Mouse (Mus musculus): ENCODE measurements at regions not wholly inside any gene's neighbourhood (a gene's known extent, or its start where the extent isn't known, plus 50 kb on each side); places are given as distances from the start of the nearest gene placed in this dataset.

DNA sequence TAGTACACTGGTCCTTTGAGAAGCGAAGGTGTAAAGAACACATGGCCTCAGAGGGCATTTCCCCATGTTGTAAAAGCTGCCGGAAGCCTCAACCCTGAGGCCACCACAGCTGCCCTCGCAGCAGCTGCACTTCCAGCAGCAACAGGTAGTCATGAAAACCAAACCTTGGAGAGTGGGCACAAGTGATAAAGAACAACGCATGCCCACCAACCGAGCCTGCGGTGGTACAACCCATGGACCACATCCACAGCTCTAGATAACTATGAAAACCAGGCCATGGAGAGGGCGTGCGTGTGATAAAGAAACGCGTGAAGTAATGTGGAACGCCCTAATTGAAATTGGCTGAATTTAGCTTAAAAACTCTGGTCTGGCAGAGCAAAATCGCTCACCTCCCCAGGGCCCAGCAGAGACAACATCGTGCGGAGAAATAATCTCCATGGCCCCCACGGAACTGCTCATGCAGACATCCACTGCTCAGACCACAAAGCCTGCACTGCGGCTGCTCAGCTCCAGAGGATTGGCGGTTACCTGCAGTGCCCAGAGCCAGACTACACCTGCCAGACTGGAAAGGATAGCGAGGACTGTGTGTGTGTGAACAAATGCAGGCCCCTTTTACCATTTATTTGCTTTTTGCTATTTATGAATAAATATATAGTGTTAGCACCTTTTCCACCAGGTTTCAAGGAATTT is 170.2 kb upstream of the Hey2 start:
- Histone ChIP-seq H3K4me2 (ENCODE audit: low read depth, low read length, poor library complexity, severe bottlenecking) (no peak overlapping the region), H3K27ac (ENCODE audit: low read depth, low read length) (no peak overlapping the region), H3K9ac (replicated peaks; ENCODE audit: low read length, poor library complexity, severe bottlenecking) (no peak overlapping the region), H3K36me3 (ENCODE audit: insufficient read depth, low read length) (no peaks in the 10 kb centered on the region), H3K9me3 (ENCODE audit: low read length) (no peaks in the 10 kb centered on the region), H3K4me3 (ENCODE audit: low read depth, low read length) (no peak overlapping the region), H3K4me1 (ENCODE audit: insufficient read depth, low read length) (no peaks in the 10 kb centered on the region), H3K27me3 (ENCODE audit: insufficient read depth, low read length) (no peaks in the 10 kb centered on the region)
- 87% methylated on average over 18 of the region's 18 CpGs for WGBS
- ATAC-seq (ENCODE audit: low FRiP score) (no peak), DNase-seq (ENCODE audit: low spot score) (no peak)
- TF ChIP-seq CTCF (IDR thresholded peaks at IDR 0.05), result no peak

DNA sequence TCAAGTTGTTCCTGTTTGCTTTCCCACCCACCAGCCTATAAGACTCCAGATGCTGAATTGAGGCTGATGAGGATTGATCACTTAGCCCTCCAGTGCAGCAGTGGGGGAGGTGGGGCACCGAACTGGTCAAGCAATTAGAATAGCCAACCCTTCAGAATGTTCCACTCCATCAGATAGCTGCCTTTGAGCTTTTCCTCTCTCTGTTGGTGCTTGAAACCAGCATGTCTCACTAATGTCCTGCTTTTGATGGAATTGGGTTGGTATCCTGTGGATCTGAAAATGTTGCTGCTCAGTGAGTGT is 167.3 kb upstream of the Hey2 start:
- Histone ChIP-seq H3K9me3 (ENCODE audit: low read length) (no peaks in the 10 kb centered on the region), H3K4me3 (ENCODE audit: low read depth, low read length) (no peak overlapping the region), H3K4me1 (ENCODE audit: insufficient read depth, low read length) (no peaks in the 10 kb centered on the region), H3K27ac (ENCODE audit: low read depth, low read length) (no peak overlapping the region), H3K4me2 (ENCODE audit: low read depth, low read length, poor library complexity, severe bottlenecking) (no peak overlapping the region), H3K27me3 (ENCODE audit: insufficient read depth, low read length) (no peaks in the 10 kb centered on the region), H3K36me3 (ENCODE audit: insufficient read depth, low read length) (no peaks in the 10 kb centered on the region), H3K9ac (replicated peaks; ENCODE audit: low read length, poor library complexity, severe bottlenecking) (no peak overlapping the region)
- DNase-seq (ENCODE audit: low spot score) (no peak), ATAC-seq (ENCODE audit: low FRiP score) (no peak)
- 83% methylated on average over 1 of the region's 1 CpGs for WGBS
- TF ChIP-seq CTCF (IDR thresholded peaks at IDR 0.05), result no peak

DNA sequence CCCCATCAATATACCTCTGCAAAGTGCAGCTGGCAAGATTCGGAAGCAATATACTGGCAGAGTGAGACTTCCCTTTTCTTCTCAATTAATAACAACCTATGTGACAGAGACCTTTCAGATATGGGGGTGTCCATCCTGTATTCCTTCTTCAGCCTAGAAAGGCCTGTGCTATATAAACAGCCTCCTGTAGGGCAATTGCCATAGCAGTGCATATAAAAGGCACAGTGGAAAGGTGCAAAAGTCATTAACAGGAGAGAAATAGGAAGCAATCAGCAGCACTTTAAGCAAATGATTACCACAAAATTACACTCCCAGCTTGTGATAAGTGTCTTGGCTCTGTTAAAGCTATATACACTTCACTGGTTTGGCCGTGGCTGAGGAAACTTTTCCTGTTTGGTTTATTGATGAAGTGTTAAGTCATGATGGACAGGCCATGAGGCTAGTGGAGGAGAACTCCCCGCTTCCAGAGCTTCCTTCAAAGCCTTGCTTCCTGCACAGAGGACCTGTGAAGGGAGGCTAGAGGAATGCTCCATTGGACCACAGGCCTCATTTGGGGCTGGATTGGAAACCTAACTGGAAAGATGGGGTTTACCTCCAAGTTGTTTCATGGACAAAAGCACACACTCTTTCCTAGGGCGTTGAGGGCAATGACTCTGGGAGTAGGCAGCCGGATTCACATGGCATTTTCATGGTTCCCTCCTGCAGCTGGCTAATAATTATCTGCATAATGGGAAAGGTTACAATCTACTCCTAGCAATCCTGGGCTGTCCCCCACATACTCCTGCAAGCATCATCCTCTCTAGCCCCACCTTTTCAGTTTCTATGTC is 166.7 kb upstream of the Hey2 start:
- DNase-seq (ENCODE audit: low spot score) (no peak), ATAC-seq (ENCODE audit: low FRiP score) (no peak)
- no peaks in the 10 kb centered on the region for H3K4me1 ChIP-seq (ENCODE audit: insufficient read depth, low read length)
- H3K9ac ChIP-seq (replicated peaks; ENCODE audit: low read length, poor library complexity, severe bottlenecking), result no peak overlapping the region
- H3K27me3 ChIP-seq (ENCODE audit: insufficient read depth, low read length), result no peaks in the 10 kb centered on the region
- H3K4me2 ChIP-seq (ENCODE audit: low read depth, low read length, poor library complexity, severe bottlenecking), result no peak overlapping the region
- no peaks in the 10 kb centered on the region for H3K9me3 ChIP-seq (ENCODE audit: low read length)
- 85% methylated on average over 5 of the region's 5 CpGs for WGBS
- H3K36me3 ChIP-seq (ENCODE audit: insufficient read depth, low read length), result no peaks in the 10 kb centered on the region
- H3K4me3 ChIP-seq (ENCODE audit: low read depth, low read length), result no peak overlapping the region
- no peak for TF ChIP-seq CTCF (IDR thresholded peaks at IDR 0.05)
- H3K27ac ChIP-seq (ENCODE audit: low read depth, low read length), result no peak overlapping the region

DNA sequence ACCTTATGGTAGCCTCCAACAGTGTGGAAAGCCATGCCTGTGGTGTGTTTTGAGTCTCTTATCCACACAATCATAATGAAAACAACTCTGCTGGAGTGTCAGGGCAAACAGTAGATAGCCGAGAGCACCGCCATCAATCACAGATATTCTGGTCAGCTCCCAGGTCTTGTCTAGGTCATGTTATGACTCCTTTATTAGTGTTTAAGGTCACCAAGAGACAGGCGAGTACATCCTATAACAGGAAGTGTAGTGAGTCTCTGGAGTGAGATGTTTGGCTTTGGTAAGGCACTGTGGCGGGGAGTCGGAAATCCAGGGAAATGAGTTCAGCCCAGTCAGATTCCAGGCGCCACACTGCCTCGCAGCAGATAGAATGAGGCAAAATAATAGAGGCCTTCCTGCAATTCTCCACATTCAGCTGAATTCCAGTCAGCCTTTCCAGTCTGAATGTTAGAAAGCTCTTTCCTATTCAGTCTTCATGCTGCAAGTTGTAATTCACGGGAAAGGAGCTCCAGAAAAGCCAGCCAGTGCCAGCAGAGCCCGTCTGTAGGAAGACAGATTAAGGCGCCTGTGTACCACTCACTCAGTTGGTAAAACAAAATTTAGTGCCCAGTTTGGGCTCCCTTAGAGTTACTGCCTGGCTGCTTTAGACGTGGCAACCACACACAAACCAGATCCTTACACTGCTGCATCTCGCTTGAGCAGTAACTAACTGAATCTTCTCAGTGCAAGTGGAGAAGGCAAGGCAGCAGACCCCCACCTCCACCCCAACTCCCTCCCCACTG is 155.8 kb upstream of the Hey2 start:
- TF ChIP-seq CTCF (IDR thresholded peaks at IDR 0.05), result no peak
- ATAC-seq (ENCODE audit: low FRiP score) (no peak), DNase-seq (ENCODE audit: low spot score) (no peak)
- Histone ChIP-seq H3K9me3 (ENCODE audit: low read length) (no peaks in the 10 kb centered on the region), H3K9ac (replicated peaks; ENCODE audit: low read length, poor library complexity, severe bottlenecking) (no peak overlapping the region), H3K36me3 (ENCODE audit: insufficient read depth, low read length) (no peaks in the 10 kb centered on the region), H3K4me1 (ENCODE audit: insufficient read depth, low read length) (no peaks in the 10 kb centered on the region), H3K27me3 (ENCODE audit: insufficient read depth, low read length) (no peaks in the 10 kb centered on the region), H3K4me2 (ENCODE audit: low read depth, low read length, poor library complexity, severe bottlenecking) (no peak overlapping the region), H3K27ac (ENCODE audit: low read depth, low read length) (no peak overlapping the region), H3K4me3 (ENCODE audit: low read depth, low read length) (no peak overlapping the region)
- WGBS, result 78% methylated on average over 12 of the region's 12 CpGs

DNA sequence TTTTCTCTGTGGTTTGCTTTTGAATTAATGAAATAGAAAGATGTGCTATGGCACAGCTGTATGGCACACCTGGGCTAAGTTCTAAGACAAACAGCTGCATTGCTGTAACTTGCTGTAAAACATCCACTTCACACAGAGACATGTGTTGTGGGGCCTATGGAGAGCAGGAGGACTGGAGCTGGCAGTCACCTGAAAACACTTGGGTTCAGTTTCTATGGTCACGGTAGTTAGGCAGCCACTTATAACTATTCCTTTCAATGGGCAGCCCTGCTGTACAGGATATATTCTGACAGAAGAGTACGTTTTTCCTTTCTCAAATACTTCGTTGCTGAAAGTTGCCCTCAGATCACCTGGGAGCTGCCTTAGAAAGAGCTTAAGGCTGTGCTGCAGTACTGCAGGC is 149.6 kb upstream of the Hey2 start:
- H3K9ac ChIP-seq (replicated peaks; ENCODE audit: low read length, poor library complexity, severe bottlenecking), result no peak overlapping the region
- H3K27ac ChIP-seq (ENCODE audit: low read depth, low read length), result no peak overlapping the region
- no peaks in the 10 kb centered on the region for H3K4me1 ChIP-seq (ENCODE audit: insufficient read depth, low read length)
- no peaks in the 10 kb centered on the region for H3K36me3 ChIP-seq (ENCODE audit: insufficient read depth, low read length)
- ATAC-seq (ENCODE audit: low FRiP score), result no peak
- TF ChIP-seq CTCF (IDR thresholded peaks at IDR 0.05), result no peak
- H3K4me3 ChIP-seq (ENCODE audit: low read depth, low read length), result no peak overlapping the region
- DNase-seq (ENCODE audit: low spot score), result no peak
- H3K4me2 ChIP-seq (ENCODE audit: low read depth, low read length, poor library complexity, severe bottlenecking), result no peak overlapping the region
- H3K9me3 ChIP-seq (ENCODE audit: low read length), result no peaks in the 10 kb centered on the region
- WGBS, result 75% methylated on average over 3 of the region's 3 CpGs
- no peaks in the 10 kb centered on the region for H3K27me3 ChIP-seq (ENCODE audit: insufficient read depth, low read length)
